Mouse (Mus musculus): Measurements from ENCODE around the gene Nudcd3.

The Nudcd3 gene

GRCm38 (mm10) chr11:6061891-6062290 lies 138.3 kb downstream of the Nudcd3 start:
- no peak for DNase-seq

- DNase-seq: no peak
These were observed 141.1 kb downstream of the Nudcd3 start for GRCm38 (mm10) chr11:6059162-6059561.

All from kidney, postnatal 4 days (tissue).